Mouse (Mus musculus): ENCODE results near the gene Ctrc.

DNA sequence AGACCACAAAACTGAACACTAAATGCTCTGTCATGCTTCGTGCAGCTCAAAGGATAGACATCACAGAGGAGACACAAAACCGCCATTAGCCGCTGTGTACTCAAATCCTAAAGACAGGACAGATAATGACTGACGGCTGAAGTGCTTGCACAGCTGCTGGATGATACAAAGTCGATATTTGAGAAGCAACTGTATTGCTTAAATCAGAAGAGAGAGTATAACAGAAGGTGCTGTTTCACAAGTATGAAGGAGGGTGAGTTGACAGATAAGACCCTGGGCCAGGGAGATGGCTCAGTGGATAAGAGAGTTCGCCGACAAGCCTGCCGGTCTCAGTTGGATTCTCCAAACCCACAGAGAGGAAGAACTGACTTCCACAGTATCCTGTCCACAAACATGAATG, 74.3 kb downstream of the Ctrc start:
- TF ChIP-seq POLR2A (IDR thresholded peaks at IDR 0.05; ENCODE audit: borderline replicate concordance, control insufficient read depth, low read depth, low read length) = no peak
- TF ChIP-seq CTCF (IDR thresholded peaks at IDR 0.05; ENCODE audit: control insufficient read depth, insufficient read depth, low read length) = no peak
